Mouse (Mus musculus) right cerebral cortex, postnatal 14 days (tissue): ENCODE measurements around the gene Ufc1.
A peak's percentile ranks its signal among the peaks of the same experiment; 100 is the strongest.
"Not testable (repeated sequence)": the region's sequence is repeated elsewhere in the genome, so short reads cannot be mapped to it uniquely, and the experiment has no call there.

Source experiments
- DNase-seq: peaks from one replicate; pipeline ENCODE4 v3.0.0; 2022

The Ufc1 gene

DNA sequence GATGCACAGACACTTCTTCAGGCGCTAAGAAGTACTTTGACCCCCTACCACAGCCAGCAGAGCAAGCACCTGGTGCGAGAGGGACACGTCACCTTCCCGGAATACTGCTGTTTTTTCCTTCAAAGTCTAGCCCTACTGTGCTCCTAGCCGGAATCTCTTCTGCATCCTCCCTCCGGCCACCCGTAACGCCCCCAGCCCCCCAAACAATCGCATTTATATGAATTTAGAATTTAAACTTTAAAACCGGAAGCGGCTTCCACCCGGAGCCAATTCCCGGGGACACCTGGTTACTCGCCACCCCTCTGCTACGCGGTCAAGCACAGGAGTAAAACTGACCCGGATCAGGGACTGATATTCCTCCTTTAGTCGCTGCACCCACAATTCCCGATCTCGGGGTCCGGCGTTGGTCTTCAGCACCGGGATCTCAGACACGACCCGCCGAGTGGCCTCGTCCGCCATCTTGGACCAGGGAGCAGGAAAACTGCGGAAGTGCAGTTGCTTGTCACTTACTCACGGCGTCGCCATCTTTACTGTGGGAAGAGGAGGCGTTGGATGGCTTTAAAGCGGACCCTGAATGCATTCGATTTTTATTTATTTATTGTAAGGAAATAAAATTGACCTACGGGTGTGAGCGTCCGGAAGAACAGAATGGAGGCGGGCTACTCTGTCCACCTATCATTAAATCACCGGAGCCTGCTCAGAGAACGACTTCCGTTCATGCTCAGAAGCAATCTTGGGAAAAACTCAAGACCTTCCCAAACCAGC is at the start of gene Ufc1:
Gene Ufc1, minus strand, starts transcription at position 727 of the 765 bp plus-strand sequence.
- peak; percentile 65 for DNase-seq

DNA sequence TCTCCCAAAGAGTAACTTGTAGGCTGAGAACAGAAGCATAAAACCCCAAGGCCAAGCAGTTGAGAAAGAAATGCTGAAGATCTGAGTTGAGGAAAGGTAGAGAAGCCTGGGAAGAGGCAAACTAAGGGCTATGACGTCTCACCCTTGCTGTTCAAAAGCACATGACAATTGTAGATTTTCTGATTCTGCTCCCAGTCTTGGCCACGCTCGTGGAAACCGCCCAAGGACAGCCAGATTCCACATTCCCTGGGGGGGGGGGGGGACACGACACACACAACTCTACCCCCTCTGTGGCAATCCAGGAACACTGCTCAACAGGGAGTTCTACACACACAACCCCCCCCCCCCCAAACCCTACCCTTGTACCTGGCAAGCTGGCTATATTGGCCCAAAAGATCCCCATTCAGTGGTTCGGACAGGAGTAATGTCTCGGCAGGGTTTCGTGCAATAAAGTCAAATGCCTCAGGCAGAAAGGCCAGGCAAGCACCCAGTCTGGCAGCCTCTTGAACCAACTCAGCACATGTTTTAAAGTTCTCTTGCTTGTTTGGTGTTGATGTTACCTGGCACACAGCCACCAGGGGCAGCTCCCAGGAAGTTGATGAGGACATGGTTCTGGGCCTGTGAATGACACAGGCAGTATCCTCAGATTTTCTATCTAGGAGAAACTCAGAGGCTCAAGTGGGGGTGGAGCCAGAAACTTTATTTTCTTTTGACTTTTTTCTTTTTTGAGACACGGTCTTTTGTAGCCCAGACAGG is 49.3 kb upstream of the Ufc1 start:
- no peak for DNase-seq

DNA sequence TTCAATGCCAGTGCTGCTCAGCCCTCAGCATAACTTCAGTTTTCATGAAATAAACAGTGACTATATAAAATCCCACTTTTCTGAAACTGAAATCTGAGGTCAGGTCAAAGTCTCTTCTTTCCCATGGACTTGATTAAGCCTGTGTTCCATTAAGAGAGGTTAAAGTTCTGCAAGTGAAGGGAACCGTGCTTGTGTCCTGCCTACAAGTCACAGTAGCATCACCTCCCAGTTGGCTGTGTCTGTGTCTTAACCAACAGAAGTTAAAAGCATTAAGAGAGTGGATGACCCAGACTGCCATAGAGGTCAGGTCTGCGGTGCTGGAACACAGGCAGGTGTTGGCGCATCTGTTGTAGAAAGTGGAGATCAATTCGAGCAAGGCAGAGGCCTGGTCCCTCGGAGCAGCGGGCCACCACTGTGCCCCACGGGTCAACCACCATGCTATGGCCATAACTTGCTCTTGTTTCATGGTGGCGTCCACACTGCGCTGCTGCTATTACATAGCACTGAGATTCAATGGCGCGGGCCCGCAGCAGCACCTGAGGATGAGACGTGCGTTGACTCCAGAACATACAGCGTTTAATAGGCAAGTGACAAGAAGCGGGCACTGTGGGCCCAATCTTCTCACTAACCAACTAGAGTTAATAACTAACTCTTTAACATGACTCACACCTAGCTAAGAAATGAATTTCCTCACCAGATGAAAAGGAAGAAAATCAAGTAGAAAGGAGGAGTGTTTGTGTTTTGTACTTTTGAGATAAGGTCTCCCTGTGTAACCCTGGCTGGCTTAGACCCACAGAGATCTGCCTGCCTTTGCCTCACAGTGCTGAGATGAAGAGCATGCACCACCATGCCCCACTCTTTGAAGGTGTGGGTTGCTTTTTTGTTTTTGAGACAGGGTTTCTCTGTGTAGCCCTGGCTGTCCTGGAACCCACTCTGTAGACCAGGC is 47.7 kb upstream of the Ufc1 start:
- DNase-seq: no peak

DNA sequence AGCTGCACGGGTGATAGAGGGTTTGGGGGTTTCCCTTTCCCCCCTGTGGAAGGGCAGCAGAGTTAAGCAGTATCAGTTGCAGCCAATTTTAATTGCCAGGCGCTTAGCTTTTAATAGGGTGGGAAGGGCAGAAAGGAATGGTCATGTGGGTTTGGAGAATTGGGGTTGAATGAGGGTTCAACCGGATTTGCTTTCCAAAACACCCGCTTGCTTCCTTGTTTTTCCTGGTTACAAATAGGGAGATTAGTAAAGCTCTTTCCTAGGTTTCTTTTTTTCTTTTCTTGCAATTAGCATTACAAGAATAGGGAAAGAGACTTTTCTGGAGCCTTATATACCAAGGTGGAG is 35.4 kb upstream of the Ufc1 start:
- DNase-seq: no peak

DNA sequence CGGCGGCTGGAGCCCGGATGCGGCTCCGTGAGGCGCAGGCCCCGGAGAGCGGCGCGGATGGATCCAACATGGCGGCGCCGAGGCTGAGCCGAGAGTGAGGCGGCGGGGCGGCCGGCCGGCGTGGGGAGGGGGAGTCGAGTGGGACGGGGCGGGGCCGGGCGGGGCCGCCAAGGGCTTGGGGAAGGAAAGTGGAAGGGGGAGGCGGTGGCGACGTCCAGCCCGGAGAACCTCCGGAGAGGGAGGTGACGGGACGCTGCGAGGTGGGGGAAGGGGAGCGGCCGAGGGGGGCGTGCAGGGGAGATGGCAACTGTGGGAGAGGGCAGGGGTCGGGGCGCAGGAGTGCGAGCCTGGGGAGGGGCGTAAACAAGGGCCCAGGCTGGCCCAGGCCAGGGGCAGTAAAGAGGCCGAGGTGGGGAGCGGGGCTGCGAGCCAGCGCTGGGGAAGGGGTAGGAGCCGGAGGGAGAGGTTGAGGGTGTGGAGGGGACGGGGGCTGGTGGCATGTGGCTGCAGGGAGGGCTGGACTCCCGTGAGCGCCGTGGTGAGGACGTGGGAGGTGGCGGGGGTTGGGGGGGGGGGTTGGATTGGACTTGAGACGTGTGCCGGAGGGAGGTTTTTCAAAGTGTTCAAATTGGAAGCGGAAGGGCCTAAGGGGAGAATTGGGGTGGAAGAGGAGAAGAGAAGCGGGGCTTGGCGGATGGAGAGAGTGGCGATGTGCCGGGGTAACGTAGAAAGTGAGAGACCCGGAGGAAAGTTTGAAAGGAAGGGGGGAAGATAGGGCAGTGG is 34.8 kb upstream of the Ufc1 start:
- DNase-seq: peak; percentile 79

DNA sequence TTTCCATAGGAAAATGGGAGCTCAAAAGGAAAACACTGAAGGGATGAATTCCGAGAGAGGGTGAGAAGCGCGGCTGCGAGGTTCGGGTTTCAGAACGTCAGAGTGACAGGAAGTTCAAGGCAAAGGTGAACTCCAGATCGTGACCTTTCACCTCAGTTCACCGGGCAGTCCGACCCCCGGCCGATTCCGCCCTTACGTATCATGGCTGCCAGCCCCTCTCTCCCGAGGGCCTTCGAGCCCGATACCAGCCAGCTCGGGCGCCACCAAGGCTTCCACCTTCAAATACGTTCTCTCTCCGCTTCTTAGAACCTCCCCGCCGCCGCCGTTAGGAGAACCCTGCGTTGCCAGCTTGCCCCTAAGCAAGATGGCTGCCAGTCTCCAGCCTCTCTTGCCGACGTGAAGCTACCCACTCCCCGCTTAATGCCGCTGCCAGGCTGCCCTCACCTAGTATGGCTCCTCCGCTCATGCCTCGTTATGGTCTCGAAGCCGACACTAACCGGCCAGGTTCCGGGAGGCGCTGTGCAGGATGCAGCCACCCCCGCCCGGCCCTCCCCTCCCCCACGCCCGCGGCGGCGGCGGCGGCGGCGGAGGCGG is 34.1 kb upstream of the Ufc1 start, which contains the start of gene Dedd:
Gene Dedd, plus strand, starts transcription at position 307 of the 594 bp plus-strand sequence.
- DNase-seq: peak; percentile 92

DNA sequence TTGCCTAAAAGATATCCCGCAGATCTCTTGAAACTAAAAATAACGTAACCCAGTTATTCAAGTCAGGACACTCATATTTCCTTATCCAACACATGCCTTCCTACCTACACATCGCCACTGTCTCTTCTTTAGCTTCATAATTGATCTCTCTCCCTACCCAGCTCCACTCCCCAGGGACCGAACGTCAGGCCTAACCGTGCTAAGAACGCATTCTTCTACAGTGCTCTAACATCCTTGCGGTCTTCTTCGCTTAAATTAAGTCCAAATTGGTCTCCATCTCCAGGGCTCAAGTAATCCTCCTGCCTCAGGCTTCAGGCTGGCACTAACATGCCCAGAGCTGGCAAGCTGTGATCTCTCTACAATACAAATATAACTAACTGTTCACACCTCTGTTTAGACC is 33.4 kb upstream of the Ufc1 start:
- DNase-seq: no peak

DNA sequence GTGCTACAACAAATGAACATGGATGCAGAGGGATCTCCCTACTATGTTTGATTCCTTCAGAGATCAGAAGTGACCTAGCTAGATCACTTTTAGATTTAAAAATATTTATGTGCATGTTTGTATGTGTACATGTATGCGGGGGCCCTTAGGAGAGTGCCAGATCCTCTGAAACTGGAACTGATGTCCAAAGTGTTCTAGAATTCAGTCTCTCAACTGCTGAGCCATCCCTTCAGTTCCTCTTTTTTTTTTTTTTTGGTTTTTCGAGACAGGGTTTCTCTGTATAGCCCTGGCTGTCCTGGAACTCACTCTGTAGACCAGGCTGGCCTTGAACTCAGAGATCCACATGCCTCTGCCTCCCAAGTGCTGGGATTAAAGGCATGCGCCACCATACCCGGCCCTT is 31.8 kb upstream of the Ufc1 start:
- DNase-seq: not testable (repeated sequence)

DNA sequence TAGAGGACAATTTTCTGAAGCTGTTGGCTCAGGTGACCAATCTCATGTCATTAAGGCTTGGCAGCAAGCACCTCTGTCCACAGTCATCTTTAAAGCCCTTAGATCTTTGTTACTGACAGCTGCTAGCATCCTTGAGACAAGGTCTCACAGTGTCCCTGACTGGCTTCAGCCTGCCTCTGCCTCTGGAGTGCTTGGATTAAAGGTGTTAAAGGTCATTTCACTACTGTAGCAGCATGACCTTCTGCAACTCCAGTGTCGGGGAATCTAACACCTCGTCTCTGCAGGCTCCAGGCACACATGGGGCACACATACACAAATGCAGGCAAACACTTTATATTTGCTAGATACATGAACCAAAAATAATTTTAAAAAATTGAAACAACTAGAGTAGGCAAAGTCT is 30.7 kb upstream of the Ufc1 start:
- DNase-seq: no peak

DNA sequence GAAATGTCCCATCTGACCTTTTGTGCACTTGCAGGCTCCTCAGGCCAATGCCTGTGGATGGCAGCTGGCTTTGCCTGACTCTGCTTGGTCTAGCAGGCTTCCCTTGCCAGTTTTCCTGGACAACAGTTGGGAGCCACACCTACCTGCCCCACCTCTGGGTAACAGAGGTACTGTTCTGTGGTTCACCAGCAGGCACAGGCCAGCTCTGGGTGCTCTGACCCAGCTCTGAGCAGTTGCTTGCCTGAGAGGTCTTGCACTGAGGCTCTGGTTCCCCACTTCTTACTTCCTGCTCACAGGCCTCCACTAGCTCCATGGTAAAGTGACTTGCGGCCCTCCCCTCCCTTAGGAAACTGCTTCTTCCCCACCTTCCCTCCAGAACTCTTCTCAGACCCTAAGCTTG is 27.2 kb upstream of the Ufc1 start:
- no peak for DNase-seq

DNA sequence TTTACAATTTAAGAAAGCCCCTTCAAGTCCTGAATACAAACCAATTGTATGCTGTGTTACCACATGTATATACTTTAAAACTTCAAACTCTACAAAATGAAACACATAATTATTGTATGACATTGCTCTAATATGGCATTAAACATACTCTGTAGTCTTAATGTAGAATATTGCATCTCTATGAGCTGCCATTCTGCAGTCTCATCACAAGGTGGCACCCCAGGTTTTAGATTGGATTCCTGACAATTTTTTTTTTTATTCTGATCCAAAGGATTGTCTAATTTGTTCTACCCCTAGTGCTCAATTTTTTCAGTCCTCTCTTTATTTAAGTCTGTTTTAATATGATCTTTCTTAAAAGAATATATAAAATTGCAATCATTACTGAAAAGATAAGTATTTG is 26.6 kb upstream of the Ufc1 start:
- DNase-seq: no peak

DNA sequence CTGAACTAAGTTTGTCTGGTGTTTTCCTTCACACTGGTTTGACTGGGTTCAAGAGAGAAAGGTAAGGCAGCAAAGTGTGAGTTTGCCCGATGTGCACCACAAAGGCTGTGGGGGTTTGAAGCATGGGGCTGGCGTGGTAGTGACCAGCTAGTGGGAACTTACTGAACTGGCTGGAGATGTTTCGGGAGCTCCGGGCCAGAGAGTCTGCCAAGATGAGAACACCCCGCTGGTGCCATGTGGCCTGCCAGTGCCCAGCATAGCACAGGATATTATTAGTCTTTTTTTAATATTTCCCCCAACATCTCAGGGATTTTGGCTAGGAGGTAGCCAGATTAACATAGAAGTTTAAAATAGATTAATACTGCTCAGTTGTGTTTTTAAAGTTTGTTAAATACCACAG is 25.3 kb upstream of the Ufc1 start:
- DNase-seq: no peak

DNA sequence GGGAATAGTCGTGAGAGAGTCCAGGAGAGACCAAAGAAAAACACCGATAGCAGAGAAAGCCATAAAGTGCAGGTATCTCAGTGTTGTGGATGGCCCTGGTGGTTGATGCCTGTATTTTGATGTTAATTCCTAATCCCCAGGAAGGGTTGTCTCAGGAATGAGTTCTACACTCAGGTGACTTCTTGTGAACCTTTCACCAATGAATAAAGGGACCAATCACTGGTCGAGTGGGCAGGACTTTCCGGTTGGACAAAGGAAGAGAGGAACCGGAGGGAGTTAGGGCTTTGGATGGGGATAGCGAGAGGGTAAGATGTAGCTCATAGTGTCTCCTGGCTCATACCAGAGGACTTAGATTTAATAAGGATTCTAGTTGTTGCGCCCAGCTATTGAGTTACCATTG is 24.9 kb upstream of the Ufc1 start:
- no peak for DNase-seq

DNA sequence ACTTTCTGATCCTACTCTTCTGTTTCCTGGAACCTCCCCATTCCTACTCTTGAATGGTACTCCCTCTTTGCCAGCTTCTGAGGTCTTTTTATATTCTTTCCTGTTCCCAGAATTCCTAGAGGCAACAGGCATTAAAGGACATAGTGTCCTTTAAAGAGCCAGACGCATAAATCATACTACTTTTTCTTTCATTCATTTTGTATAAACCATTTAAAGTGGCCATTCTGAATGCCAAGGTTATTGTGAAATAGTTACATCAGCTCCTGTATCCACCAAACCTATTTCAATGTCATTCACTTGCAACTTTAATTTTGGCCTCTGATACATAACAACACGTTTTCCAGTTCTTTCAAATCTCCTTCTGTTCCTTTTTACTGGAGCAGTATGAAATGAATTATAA is 14.5 kb upstream of the Ufc1 start:
- no peak for DNase-seq

DNA sequence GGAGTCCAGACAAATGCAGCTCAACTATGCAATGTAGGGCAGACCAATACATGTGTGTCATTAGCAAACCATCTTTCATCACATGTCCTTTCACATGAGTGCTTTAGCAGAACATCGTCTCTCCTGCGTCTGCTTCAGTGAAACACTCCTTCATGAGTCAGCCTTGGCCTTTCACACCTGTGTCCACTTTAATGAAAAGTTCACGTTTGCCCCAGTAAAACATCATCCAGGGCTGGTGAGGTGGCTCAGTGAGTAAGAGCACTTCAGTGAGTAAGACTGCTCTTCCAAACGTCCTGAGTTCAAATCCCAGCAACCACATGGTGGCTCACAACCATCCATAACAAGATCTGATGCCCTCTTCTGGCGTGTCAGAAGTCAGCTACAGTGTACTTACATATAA is 11.3 kb upstream of the Ufc1 start:
- not testable (repeated sequence) for DNase-seq

DNA sequence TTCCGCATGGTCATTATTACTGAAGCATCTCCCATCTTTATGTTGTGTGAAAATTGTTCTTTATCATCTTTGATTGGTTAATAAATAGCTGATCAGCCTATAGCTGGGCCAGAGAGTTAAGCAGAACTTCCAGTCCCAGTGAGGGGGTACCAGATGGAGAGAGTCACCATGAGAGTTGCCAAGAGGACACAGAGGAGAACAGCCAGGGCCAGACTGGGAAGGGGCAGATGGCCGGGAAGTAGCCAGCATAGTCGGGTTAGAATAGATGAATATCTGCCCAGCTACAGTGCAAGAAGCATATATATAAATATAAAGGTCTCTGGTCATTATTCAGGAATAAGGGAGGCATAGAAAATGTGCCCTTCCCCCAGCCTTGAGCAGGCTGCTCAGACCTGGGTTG is 3.4 kb upstream of the Ufc1 start:
- DNase-seq: no peak

DNA sequence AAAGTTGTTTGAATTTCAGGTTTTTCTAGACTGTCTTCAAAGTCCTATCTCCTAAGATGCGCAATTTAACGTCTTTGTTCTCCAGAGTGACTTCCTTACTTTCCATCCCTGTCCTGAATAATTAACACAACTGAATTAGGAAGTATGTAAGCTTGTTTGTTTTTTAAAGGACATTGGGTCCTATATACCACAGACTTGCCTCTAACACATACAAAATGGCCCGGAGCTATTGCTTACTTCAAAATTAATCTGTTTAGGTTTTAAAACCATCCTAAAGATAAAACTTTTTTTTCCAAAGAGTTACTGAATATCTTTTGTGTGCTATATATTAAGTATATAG is 209 bp upstream of the Ufc1 start:
- DNase-seq: no peak

DNA sequence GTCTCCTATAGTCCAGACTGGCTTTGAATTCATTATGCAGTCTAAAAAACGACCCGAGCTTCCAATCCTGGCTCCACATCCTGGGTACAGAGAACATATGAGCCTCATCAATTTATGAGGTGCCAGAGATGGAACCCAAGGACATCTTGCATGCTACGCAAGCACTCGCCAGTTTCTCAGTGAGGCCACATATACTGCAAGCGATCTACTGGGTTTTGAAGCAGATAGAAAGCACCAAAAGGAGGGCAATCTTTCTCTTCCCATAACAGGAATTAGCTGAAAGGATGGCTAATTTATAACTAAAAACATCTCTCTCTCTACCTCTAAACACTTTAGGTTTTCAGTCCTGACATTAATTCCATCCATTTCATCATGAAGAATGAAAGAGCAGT is 922 bp downstream of the Ufc1 start:
- no peak for DNase-seq

DNA sequence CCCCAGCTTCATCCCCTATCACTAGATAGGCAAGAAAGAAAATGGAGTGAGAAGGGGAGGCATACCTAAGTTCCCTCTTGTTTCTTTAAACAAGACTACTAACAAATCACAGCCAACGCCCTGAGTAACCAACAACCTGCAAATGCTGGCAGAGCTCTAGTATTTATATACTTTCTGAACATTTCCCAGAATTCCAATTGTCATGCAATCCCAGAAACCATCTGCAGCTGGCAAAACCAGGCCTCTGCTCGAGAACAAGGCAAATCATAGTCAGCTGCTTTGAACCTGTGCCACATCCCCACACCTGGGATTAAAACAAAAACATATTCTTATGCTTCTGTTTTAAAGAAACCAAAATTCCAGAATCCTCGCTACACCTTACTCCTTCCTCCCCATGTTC is 1.5 kb downstream of the Ufc1 start:
- DNase-seq: no peak

DNA sequence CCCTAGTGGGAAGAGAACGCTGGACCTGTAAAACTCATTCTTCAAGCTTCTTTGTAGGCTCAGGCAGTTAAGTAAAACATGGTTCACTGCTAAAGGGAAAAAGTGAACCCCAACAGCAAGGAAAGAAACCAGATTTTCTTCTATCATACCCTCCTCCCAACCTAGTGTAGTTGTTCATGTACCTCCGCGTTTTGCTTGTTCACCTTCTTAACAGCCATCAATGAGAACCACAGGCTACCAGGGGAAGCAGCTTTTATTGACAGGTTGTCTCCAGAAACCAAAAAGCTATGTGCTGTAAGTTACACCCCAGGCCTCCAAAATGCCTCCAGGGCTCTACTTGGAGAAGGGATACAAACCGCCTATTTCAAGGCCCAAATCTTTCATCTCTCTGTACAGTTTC is 6.5 kb downstream of the Ufc1 start:
- DNase-seq: no peak

DNA sequence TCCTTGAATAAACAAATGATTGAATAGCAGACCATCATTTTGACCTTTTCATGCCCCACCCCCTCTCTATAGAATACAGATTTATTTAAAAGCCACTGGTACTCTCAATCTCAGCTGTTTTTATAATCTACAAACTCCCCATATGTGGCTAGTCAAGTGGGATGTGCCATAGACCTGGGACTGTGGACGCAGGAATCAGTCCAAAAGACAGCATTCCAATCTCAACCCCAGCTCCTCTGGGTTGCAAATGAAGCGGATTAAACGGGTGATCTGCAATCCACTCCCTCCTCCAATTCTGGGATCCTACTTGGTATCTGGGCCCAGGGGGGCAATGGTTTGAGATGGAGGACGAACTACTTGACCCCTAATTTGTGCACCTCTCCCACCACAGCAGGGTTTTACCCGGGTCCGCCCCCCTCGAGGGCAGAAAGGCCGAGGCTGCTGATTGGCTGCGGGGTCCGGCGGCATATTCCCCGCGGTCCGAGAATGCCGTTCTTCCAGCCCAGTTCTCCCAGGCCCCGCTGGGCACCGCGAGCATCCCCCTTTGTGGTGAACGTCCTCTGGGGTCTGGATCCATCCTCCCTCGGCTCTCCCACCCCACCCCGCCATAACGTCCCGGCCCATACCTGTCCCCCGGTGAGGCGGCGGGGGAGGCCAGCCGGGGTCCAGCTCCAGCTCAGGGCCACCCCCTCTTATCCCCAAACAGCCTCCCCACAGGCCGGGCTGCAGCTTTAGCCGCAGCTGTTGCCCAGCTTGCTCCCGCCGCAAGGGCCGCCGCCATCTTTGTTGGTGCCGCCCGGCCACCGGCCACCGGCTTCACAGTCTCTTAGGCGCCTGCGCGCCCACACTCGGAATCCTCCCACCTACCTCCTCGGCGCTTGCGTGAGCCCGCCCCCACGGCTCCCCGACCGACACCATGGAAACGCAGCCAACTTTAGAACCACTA is 7.4 kb downstream of the Ufc1 start, which contains the start of gene Usp21:
Gene Usp21, minus strand, starts transcription at position 856 of the 946 bp plus-strand sequence.
- DNase-seq: peak; percentile 94
